Mouse (Mus musculus) hindbrain, embryonic 15.5 days (tissue): ENCODE measurements around the gene Dnah11. TPM values are rescaled to one million over a fixed set of nuclear protein-coding genes. Genes with fewer than 3 reads are reported as not detected.
"Not testable (repeated sequence)": the region's sequence is repeated elsewhere in the genome, so short reads cannot be mapped to it uniquely, and the experiment has no call there.

Source experiments
- ATAC-seq: fragments of 200-750 bp; cut with Nextera tagmentation; 2 replicates; pipeline ENCODE4 v1.8.0; 2017; ENCODE audit warnings: low read depth, moderate number of reproducible peaks, moderate TSS enrichment; ENCODE audit not compliant: low FRiP score
- H3K27ac ChIP-seq: fragments of 300-500 bp; sonication (generic); replicated peaks from 2 replicates; pipeline ENCODE4 v1.5.1; 2015; ENCODE audit warnings: mild to moderate bottlenecking, inconsistent platforms
- H3K27me3 ChIP-seq: fragments of 300-500 bp; sonication (generic); 2 replicates; pipeline ENCODE4 v1.6.1; 2015; ENCODE audit warnings: control low read depth, inconsistent platforms
- H3K36me3 ChIP-seq: fragments of 300-500 bp; sonication (generic); 2 replicates; pipeline ENCODE4 v1.6.1; 2015; ENCODE audit warnings: control low read depth, inconsistent platforms
- H3K4me1 ChIP-seq: fragments of 300-500 bp; sonication (generic); replicated peaks from 2 replicates; pipeline ENCODE4 v1.6.1; 2015; ENCODE audit warnings: control low read depth, inconsistent platforms
- H3K4me2 ChIP-seq: fragments of 300-500 bp; sonication (generic); 2 replicates; pipeline ENCODE4 v1.6.1; 2015; ENCODE audit warnings: moderate library complexity, mild to moderate bottlenecking, inconsistent platforms
- H3K4me3 ChIP-seq: fragments of 300-500 bp; sonication (generic); 2 replicates; pipeline ENCODE4 v1.5.1; 2015; ENCODE audit warnings: mild to moderate bottlenecking, inconsistent platforms
- H3K9ac ChIP-seq: fragments of 300-500 bp; sonication (generic); 2 replicates; pipeline ENCODE4 v1.6.1; 2015; ENCODE audit warnings: inconsistent platforms
- H3K9me3 ChIP-seq: fragments of 300-500 bp; sonication (generic); 2 replicates; pipeline ENCODE4 v1.6.1; 2016; ENCODE audit warnings: control low read depth, inconsistent platforms
- WGBS: fragments of 180-500 bp; shearing (Covaris S2); methylation state at CpG from one replicate; pipeline ENCODE4 v1.1.7; 2015; 5-methylcytosine and 5-hydroxymethylcytosine counted together
- polyA plus RNA-seq: library from polyadenylated mRNA; unstranded; fragments of >200 nt; fragmentation: Nextera tagmentation; extraction: Ambion mirVana; gene quantifications from 2 replicates; pipeline ENCODE4 v1.2.1, GENCODE M21; 2015

Dnah11 gene
- polyA plus RNA-seq, 1 experiment from 2014 or later: 0.27 TPM

- Histone ChIP-seq H3K36me3 (no peaks in the 10 kb centered on the region), H3K27me3 (no peaks in the 10 kb centered on the region), H3K9me3 (no peaks in the 10 kb centered on the region), H3K4me3 (no peak overlapping the region), H3K4me1 (no peaks in the 10 kb centered on the region), H3K27ac (no peak overlapping the region), H3K4me2 (no peak overlapping the region), H3K9ac (no peak overlapping the region)
- WGBS: 47% methylated on average over 7 of the region's 7 CpGs
- no peak for ATAC-seq
Observed at GRCm38 (mm10) chr12:117941947-117942346, 256.9 kb downstream of the Dnah11 start.

DNA sequence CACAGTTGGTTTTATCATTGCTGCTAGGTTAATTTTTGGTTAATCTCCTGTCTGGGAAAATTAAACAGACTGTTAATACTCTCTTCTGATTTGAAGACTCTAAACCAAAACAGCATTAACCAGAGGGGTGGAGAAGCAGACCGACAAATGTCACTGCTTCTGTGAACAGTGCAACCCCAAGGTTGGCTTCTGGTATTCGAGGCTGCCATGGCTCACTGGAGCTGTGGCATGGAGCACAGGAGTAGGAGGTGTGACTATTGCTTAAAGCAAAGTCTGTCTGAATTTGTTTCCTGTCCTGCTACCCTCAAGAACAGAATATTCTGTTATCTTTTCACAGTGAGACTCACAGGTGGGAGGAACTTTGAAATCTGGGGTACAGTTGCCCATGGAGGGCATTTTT, 260.6 kb downstream of the Dnah11 start:
- H3K36me3 ChIP-seq: no peaks in the 10 kb centered on the region
- 52% methylated on average over 2 of the region's 2 CpGs for WGBS
- no peak for ATAC-seq
- H3K4me1 ChIP-seq: no peaks in the 10 kb centered on the region
- no peaks in the 10 kb centered on the region for H3K27me3 ChIP-seq
- H3K9me3 ChIP-seq: no peaks in the 10 kb centered on the region
- no peak overlapping the region for H3K4me2 ChIP-seq
- H3K27ac ChIP-seq: no peak overlapping the region
- H3K9ac ChIP-seq: no peak overlapping the region
- no peak overlapping the region for H3K4me3 ChIP-seq

GRCm38 (mm10) chr12:117932026-117932425, 266.8 kb downstream of the Dnah11 start:
- Histone ChIP-seq H3K27me3 (no peaks in the 10 kb centered on the region), H3K27ac (no peak overlapping the region), H3K4me2 (no peak overlapping the region), H3K4me1 (no peaks in the 10 kb centered on the region), H3K9ac (no peak overlapping the region), H3K9me3 (no peaks in the 10 kb centered on the region), H3K36me3 (no peaks in the 10 kb centered on the region), H3K4me3 (no peak overlapping the region)
- ATAC-seq: no peak
- WGBS: 84% methylated on average over 1 of the region's 1 CpGs

DNA sequence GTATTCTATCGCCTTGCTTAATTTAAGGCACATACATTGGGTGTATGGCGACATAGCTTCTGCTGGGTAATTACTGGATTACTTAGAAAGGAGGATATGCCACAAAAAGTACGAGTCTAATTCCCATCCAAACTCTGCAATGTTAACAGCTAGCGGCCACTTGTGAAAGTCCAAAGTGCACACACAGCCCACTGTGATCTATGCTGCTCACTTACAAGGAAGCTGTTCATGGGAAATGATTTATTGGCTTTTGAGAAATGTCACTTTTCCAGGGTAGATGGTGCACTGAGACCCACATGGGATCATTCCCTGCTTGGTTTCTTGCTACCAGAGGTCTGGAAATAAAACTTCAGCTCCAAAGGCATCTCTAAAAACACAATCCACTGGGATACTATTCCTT, 269.1 kb downstream of the Dnah11 start:
- 91% methylated on average over 4 of the region's 4 CpGs for WGBS
- no peak overlapping the region for H3K9ac ChIP-seq
- no peaks in the 10 kb centered on the region for H3K36me3 ChIP-seq
- H3K27ac ChIP-seq: no peak overlapping the region
- no peaks in the 10 kb centered on the region for H3K9me3 ChIP-seq
- no peaks in the 10 kb centered on the region for H3K27me3 ChIP-seq
- no peak for ATAC-seq
- no peak overlapping the region for H3K4me3 ChIP-seq
- no peak overlapping the region for H3K4me2 ChIP-seq
- H3K4me1 ChIP-seq: no peaks in the 10 kb centered on the region

GRCm38 (mm10) chr12:117915826-117916588, 282.8 kb downstream of the Dnah11 start:
- Histone ChIP-seq H3K27ac (no peak overlapping the region), H3K4me3 (no peak overlapping the region)
- no peak for ATAC-seq

GRCm38 (mm10) chr12:117914613-117915245, 284.1 kb downstream of the Dnah11 start:
- Histone ChIP-seq H3K36me3 (no peaks in the 10 kb centered on the region), H3K4me1 (peaks cover 16% of the 10 kb centered on the region), H3K9me3 (no peaks in the 10 kb centered on the region), H3K4me3 (no peak overlapping the region), H3K27me3 (no peaks in the 10 kb centered on the region), H3K27ac (no peak overlapping the region), H3K4me2 (no peak overlapping the region), H3K9ac (no peak overlapping the region)
- WGBS: 12% methylated on average over 10 of the region's 10 CpGs
- ATAC-seq: 0 out of 2 replicates have a peak, but pooled peaks have one; percentile 27

More at GRCm38 (mm10) chr12:117915826-117916588, 282.8 kb downstream of the Dnah11 start:
- no peak overlapping the region for H3K9ac ChIP-seq
- H3K36me3 ChIP-seq: no peaks in the 10 kb centered on the region
- peaks cover 16% of the 10 kb centered on the region for H3K4me1 ChIP-seq
- H3K9me3 ChIP-seq: no peaks in the 10 kb centered on the region
- WGBS: 38% methylated on average over 10 of the region's 10 CpGs
- H3K27me3 ChIP-seq: no peaks in the 10 kb centered on the region
- no peak overlapping the region for H3K4me2 ChIP-seq

GRCm38 (mm10) chr12:117911396-117911795, 287.4 kb downstream of the Dnah11 start:
- WGBS: 91% methylated on average over 1 of the region's 1 CpGs
- H3K4me2 ChIP-seq: no peak overlapping the region
- H3K27me3 ChIP-seq: no peaks in the 10 kb centered on the region
- H3K27ac ChIP-seq: no peak overlapping the region
- H3K9me3 ChIP-seq: no peaks in the 10 kb centered on the region
- ATAC-seq: no peak
- H3K4me3 ChIP-seq: no peak overlapping the region
- no peaks in the 10 kb centered on the region for H3K36me3 ChIP-seq
- peaks cover 16% of the 10 kb centered on the region for H3K4me1 ChIP-seq
- H3K9ac ChIP-seq: no peak overlapping the region

- 83% methylated on average over 4 of the region's 4 CpGs for WGBS
- not testable (repeated sequence) for ATAC-seq
Observed at GRCm38 (mm10) chr12:117905232-117905840, 293.5 kb downstream of the Dnah11 start.

DNA sequence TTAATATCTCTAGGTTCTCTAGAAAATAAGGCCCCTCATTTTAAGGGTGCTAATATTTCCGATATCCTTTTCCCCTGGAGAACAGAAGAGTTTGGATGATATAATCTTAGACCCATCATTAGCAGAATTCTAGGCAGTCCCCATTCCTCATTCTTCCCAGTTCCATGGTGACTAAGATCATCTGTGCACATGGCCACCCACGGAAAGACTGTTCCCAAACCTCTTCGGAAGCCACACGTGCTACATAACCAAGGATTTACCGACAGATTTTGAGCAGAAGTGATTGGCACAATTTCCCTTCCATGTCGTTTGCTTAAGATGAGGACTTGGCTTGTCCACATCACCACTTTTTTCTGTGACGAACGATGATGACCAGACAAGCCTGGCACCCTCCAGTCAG, 295.2 kb downstream of the Dnah11 start:
- 88% methylated on average over 8 of the region's 8 CpGs for WGBS
- no peak overlapping the region for H3K9ac ChIP-seq
- H3K36me3 ChIP-seq: no peaks in the 10 kb centered on the region
- H3K27ac ChIP-seq: no peak overlapping the region
- H3K4me3 ChIP-seq: no peak overlapping the region
- ATAC-seq: no peak
- H3K9me3 ChIP-seq: no peaks in the 10 kb centered on the region
- H3K4me2 ChIP-seq: no peak overlapping the region
- H3K4me1 ChIP-seq: no peaks in the 10 kb centered on the region
- H3K27me3 ChIP-seq: no peaks in the 10 kb centered on the region

More at GRCm38 (mm10) chr12:117905232-117905840, 293.5 kb downstream of the Dnah11 start:
- H3K4me3 ChIP-seq, H3K9ac ChIP-seq, H3K36me3 ChIP-seq, H3K27ac ChIP-seq, H3K27me3 ChIP-seq, H3K4me2 ChIP-seq, H3K9me3 ChIP-seq, H3K4me1 ChIP-seq: not testable (repeated sequence)

GRCm38 (mm10) chr12:117901352-117901751, 297.5 kb downstream of the Dnah11 start:
- H3K4me2 ChIP-seq, H3K36me3 ChIP-seq, H3K27ac ChIP-seq, ATAC-seq, H3K9me3 ChIP-seq, H3K9ac ChIP-seq, H3K27me3 ChIP-seq, H3K4me3 ChIP-seq, H3K4me1 ChIP-seq: not testable (repeated sequence)
- WGBS: 43% methylated on average over 2 of the region's 4 CpGs

DNA sequence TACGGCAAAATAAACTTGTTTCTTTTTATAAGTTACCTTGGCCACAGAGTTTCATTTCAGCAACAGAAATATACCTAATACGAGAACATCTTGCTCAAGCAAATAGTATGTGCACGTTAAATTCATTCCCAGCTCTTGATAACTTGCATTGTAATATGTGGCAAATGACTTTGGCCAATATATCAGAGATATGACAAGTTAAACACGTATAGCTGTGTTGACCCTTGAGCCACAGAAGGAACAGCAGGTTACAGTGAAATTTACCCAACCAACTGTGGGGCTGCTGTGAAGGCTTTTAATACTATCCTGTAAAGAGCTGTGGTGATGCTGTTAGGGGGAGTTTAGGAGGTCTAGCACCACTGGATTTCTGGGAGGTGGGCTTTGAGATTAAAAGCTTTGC, 298.0 kb downstream of the Dnah11 start:
- H3K9me3 ChIP-seq, H3K27ac ChIP-seq, H3K9ac ChIP-seq, ATAC-seq, H3K4me2 ChIP-seq, H3K36me3 ChIP-seq, H3K4me1 ChIP-seq, H3K4me3 ChIP-seq, H3K27me3 ChIP-seq: not testable (repeated sequence)
- 69% methylated on average over 1 of the region's 4 CpGs for WGBS

- H3K27me3 ChIP-seq: no peaks in the 10 kb centered on the region
- no peak overlapping the region for H3K4me2 ChIP-seq
- no peaks in the 10 kb centered on the region for H3K4me1 ChIP-seq
- H3K9me3 ChIP-seq: no peaks in the 10 kb centered on the region
- no peak overlapping the region for H3K4me3 ChIP-seq
- no peak overlapping the region for H3K9ac ChIP-seq
- H3K36me3 ChIP-seq: no peaks in the 10 kb centered on the region
- WGBS: 91% methylated on average over 3 of the region's 3 CpGs
- H3K27ac ChIP-seq: no peak overlapping the region
- ATAC-seq: no peak
Observed at GRCm38 (mm10) chr12:117887422-117887821, 311.4 kb downstream of the Dnah11 start.
